17 mouse cellular contexts compared by ENCODE assay signal in the genomic region with DNA sequence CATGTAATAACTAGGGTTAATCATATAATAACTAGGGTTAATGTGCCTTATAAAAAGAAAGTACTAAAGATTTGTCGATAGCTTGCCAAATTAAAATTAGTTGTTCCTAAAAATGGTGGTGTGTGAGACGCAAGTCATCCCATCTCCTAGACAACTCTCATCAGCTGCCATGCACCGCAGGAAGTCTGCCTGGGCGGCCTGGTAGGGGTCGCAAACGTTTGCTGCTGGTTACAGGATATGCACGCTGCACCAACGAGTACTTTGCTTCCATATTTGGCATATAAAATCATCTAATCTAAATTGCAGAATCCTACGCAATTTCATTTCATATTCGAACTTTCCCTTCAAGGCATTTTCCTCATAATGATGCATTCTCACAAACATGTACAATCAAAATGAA.
DNase-seq lines count a peak whose midpoint lies in the region; ATAC-seq and TF ChIP-seq lines count a peak whose summit lies in the region.
"Had no signal": no experiment of that assay in that cellular context is flagged by ENCODE, and none has a peak within 500 bp of the region (broad histone marks: within the 10 kb centered on the region; RNA-seq: fewer than 3 reads in every experiment).

No protein-coding gene starts in this region.

- peak; percentile 71 for ATAC-seq in forebrain, postnatal 0 days
- no peak for ATAC-seq in forebrain, embryonic 15.5 days (replicated peaks)
- no peak for ATAC-seq in heart, embryonic 11.5 days (replicated peaks; ENCODE audit: insufficient number of reproducible peaks, low FRiP score, low TSS enrichment)
- ATAC-seq: activated CD4-positive, CD25-positive, alpha-beta regulatory T cell, adult 4 months; CD4-positive, CD25-positive, alpha-beta regulatory T cell, adult 4 months; Patski had no signal

- H3K4me1 ChIP-seq in forebrain, postnatal 0 days (ENCODE audit: insufficient read depth) = 0 out of 2 replicates have a peak, but pooled peaks cover under 1% of the 10 kb centered on the region
- H3K4me1 ChIP-seq in forebrain, embryonic 15.5 days = peaks cover 9% of the 10 kb centered on the region
- no peaks in the 10 kb centered on the region for H3K4me1 ChIP-seq in heart, embryonic 11.5 days (ENCODE audit: control insufficient read depth, insufficient read depth, low read length)

- H3K27me3 ChIP-seq in forebrain, postnatal 0 days (ENCODE audit: insufficient read depth, low read length) = no peaks in the 10 kb centered on the region
- no peaks in the 10 kb centered on the region for H3K27me3 ChIP-seq in forebrain, embryonic 15.5 days
- H3K27me3 ChIP-seq in heart, embryonic 11.5 days (ENCODE audit: control insufficient read depth, insufficient read depth, low read length) = no peaks in the 10 kb centered on the region
- H3K27me3 ChIP-seq: CH12.LX, Patski had no signal

- H3K4me3 ChIP-seq in forebrain, postnatal 0 days (ENCODE audit: low read depth, low read length) = no peak overlapping the region
- no peak overlapping the region for H3K4me3 ChIP-seq in forebrain, embryonic 15.5 days
- H3K4me3 ChIP-seq in heart, embryonic 11.5 days (ENCODE audit: low read depth, low read length) = no peak overlapping the region

- no peak for TF ChIP-seq CTCF in forebrain, postnatal 0 days (IDR thresholded peaks at IDR 0.05; ENCODE audit: low read depth)

- H3K9ac ChIP-seq in forebrain, postnatal 0 days = no peak overlapping the region
- H3K9ac ChIP-seq in forebrain, embryonic 15.5 days (replicated peaks) = no peak overlapping the region
- no peak overlapping the region for H3K9ac ChIP-seq in heart, embryonic 11.5 days (ENCODE audit: low read depth, low read length)

- no peaks in the 10 kb centered on the region for H3K36me3 ChIP-seq in forebrain, postnatal 0 days (ENCODE audit: insufficient read depth)
- no peaks in the 10 kb centered on the region for H3K36me3 ChIP-seq in forebrain, embryonic 15.5 days
- no peaks in the 10 kb centered on the region for H3K36me3 ChIP-seq in heart, embryonic 11.5 days (ENCODE audit: control insufficient read depth, insufficient read depth, low read length)
- H3K36me3 ChIP-seq: G1E had no signal

- no peak overlapping the region for H3K27ac ChIP-seq in forebrain, postnatal 0 days (ENCODE audit: low read depth, low read length)
- no peak overlapping the region for H3K27ac ChIP-seq in forebrain, embryonic 15.5 days (replicated peaks)
- no peak overlapping the region for H3K27ac ChIP-seq in heart, embryonic 11.5 days (ENCODE audit: low read depth, low read length)

- H3K9me3 ChIP-seq in forebrain, postnatal 0 days (ENCODE audit: low read length) = no peaks in the 10 kb centered on the region
- no peaks in the 10 kb centered on the region for H3K9me3 ChIP-seq in forebrain, embryonic 15.5 days
- no peaks in the 10 kb centered on the region for H3K9me3 ChIP-seq in heart, embryonic 11.5 days (replicated peaks; ENCODE audit: control insufficient read depth, low read length)
- H3K9me3 ChIP-seq: G1E had no signal

- 64% methylated on average over 10 of the region's 10 CpGs for WGBS in forebrain, postnatal 0 days
- 83% methylated on average over 10 of the region's 10 CpGs for WGBS in forebrain, embryonic 15.5 days
- WGBS in heart, embryonic 11.5 days (ENCODE audit: insufficient replicate concordance) = 81% methylated on average over 10 of the region's 10 CpGs

- no peak overlapping the region for H3K4me2 ChIP-seq in forebrain, postnatal 0 days (ENCODE audit: low read depth)
- H3K4me2 ChIP-seq in forebrain, embryonic 15.5 days (replicated peaks) = no peak overlapping the region
- H3K4me2 ChIP-seq in heart, embryonic 11.5 days = no peak overlapping the region

- peak; percentile 27 for DNase-seq in forebrain, postnatal 0 days
- DNase-seq in heart, adult 11 months = peak; percentile 19
- DNase-seq: adrenal gland, adult 8-10 months; adrenal gland, postnatal 10 days; adrenal gland, postnatal 14 days; adrenal gland, postnatal 25 days; B cell, adult 2 months; cerebellum, adult 11 months; cerebellum, adult 11-12 months; cerebellum, adult 18-20 months had no signal
